ENCODE assay signal across 11 mouse cellular contexts in the genomic region with DNA sequence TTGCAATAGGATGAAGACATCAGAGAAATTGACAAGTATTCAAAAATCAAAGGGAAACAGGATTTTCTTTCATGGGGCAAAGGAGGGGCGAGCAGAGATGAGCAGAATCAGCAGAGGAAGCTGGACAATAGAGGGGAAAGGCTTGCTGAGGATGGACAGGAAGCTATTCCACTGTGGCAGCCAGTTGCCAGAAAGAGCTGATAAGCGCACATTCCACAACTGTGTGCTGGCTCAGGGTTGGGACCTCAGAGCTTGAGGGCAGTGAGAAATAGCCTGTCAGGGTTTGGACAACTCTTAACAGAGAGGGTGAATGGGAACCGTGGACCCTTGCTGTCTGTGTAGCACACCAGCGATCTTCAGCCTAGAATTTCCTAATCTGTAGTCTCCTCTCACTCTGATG. TPM values are rescaled to one million over a fixed set of nuclear protein-coding genes. Genes with fewer than 3 reads are reported as not detected.
A peak's percentile ranks its signal among the peaks of the same experiment; 100 is the strongest.
DNase-seq lines count a peak whose midpoint lies in the region; ATAC-seq and TF ChIP-seq lines count a peak whose summit lies in the region.
"Had no signal": no experiment of that assay in that cellular context is flagged by ENCODE, and none has a peak within 500 bp of the region (broad histone marks: within the 10 kb centered on the region; RNA-seq: fewer than 3 reads in every experiment).

No protein-coding gene starts in this region.

- no peak for TF ChIP-seq EP300 in liver, embryonic 14.5 days (IDR thresholded peaks at IDR 0.05; ENCODE audit: low read depth)

- intact Hi-C loops in left cerebral cortex, postnatal 14 days (cut with DNase I): loop anchor here (5.0 kb wide), 1 partner anchor 185 kb away; no protein-coding TSS in a partner anchor

- no peak overlapping the region for H3K4me3 ChIP-seq in heart, embryonic 15.5 days
- no peak overlapping the region for H3K4me3 ChIP-seq in liver, embryonic 14.5 days (ENCODE audit: insufficient read depth in 1 of 2, low read depth in 2 of 2, low read length in 2 of 2)
- H3K4me3 ChIP-seq in hindbrain, embryonic 16.5 days (ENCODE audit: low read length): no peak overlapping the region
- H3K4me3 ChIP-seq: limb, embryonic 10.5 days; neural tube, embryonic 12.5 days had no signal

- H3K9me3 ChIP-seq in heart, embryonic 15.5 days (replicated peaks): no peaks in the 10 kb centered on the region
- H3K9me3 ChIP-seq in liver, embryonic 14.5 days (ENCODE audit: control insufficient read depth, low read length): no peaks in the 10 kb centered on the region
- no peaks in the 10 kb centered on the region for H3K9me3 ChIP-seq in hindbrain, embryonic 16.5 days (ENCODE audit: control insufficient read depth, low read length)
- H3K9me3 ChIP-seq: limb, embryonic 10.5 days; neural tube, embryonic 12.5 days had no signal

- no peaks in the 10 kb centered on the region for H3K36me3 ChIP-seq in heart, embryonic 15.5 days
- H3K36me3 ChIP-seq in liver, embryonic 14.5 days (replicated peaks; ENCODE audit: control insufficient read depth, insufficient read depth, low read depth): no peaks in the 10 kb centered on the region
- no peaks in the 10 kb centered on the region for H3K36me3 ChIP-seq in hindbrain, embryonic 16.5 days (ENCODE audit: control insufficient read depth, insufficient read depth, low read length)
- H3K36me3 ChIP-seq: limb, embryonic 10.5 days; neural tube, embryonic 12.5 days had no signal

- H3K27me3 ChIP-seq in heart, embryonic 15.5 days: no peaks in the 10 kb centered on the region
- no peaks in the 10 kb centered on the region for H3K27me3 ChIP-seq in liver, embryonic 14.5 days (ENCODE audit: control insufficient read depth, insufficient read depth, low read length)
- H3K27me3 ChIP-seq in hindbrain, embryonic 16.5 days (replicated peaks; ENCODE audit: control insufficient read depth, insufficient read depth, low read length): no peaks in the 10 kb centered on the region
- H3K27me3 ChIP-seq: neural tube, embryonic 12.5 days had no signal

- peak; percentile 11 for DNase-seq in 3134 (ENCODE audit: extremely low read depth, insufficient read length, low spot score)
- DNase-seq in adrenal gland, adult 8-10 months: peak; percentile 38
- no peak for DNase-seq in liver, embryonic 14.5 days (ENCODE audit: low read depth in 3 of 3, low spot score in 3 of 3)
- DNase-seq in left cerebral cortex, postnatal 14 days (ENCODE audit: low spot score in 2 of 2): no peak

- peak overlapping the region; percentile 61 for H3K27ac ChIP-seq in heart, embryonic 15.5 days
- H3K27ac ChIP-seq in liver, embryonic 14.5 days: no peak overlapping the region
- no peak overlapping the region for H3K27ac ChIP-seq in hindbrain, embryonic 16.5 days (ENCODE audit: low read depth, low read length)
- H3K27ac ChIP-seq: limb, embryonic 10.5 days; neural tube, embryonic 12.5 days had no signal

- peak; percentile 80 for ATAC-seq in heart, embryonic 15.5 days (replicated peaks; ENCODE audit: insufficient number of reproducible peaks, insufficient read depth, low FRiP score, low read depth)
- ATAC-seq in liver, embryonic 14.5 days (ENCODE audit: insufficient read depth): peak; percentile 52; the same call in 1 of the 2 replicates
- ATAC-seq in activated CD4-positive, CD25-positive, alpha-beta regulatory T cell, adult 4 months: no peak
- no peak for ATAC-seq in erythroblast, adult 5-6 weeks (replicated peaks; ENCODE audit: low FRiP score, poor library complexity, severe bottlenecking)
- no peak for ATAC-seq in hindbrain, embryonic 16.5 days

- peaks cover 27% of the 10 kb centered on the region for H3K4me1 ChIP-seq in heart, embryonic 15.5 days (replicated peaks)
- peaks cover 0 to 7% of the 10 kb centered on the region in 2 experiments; a peak in 3 of 4 replicates for H3K4me1 ChIP-seq in liver, embryonic 14.5 days (replicated peaks; ENCODE audit: control insufficient read depth in 2 of 2, insufficient read depth in 2 of 2, low read length in 1 of 2)
- no peaks in the 10 kb centered on the region for H3K4me1 ChIP-seq in hindbrain, embryonic 16.5 days (ENCODE audit: control insufficient read depth, insufficient read depth, low read depth, low read length)
- H3K4me1 ChIP-seq: limb, embryonic 10.5 days; neural tube, embryonic 12.5 days had no signal

- peak overlapping the region; percentile 31; the same call in 1 of the 2 replicates for H3K4me2 ChIP-seq in heart, embryonic 15.5 days
- H3K4me2 ChIP-seq in liver, embryonic 14.5 days (ENCODE audit: low read depth): no peak overlapping the region
- H3K4me2 ChIP-seq in hindbrain, embryonic 16.5 days (ENCODE audit: low read length): no peak overlapping the region
- H3K4me2 ChIP-seq: neural tube, embryonic 12.5 days had no signal

- 6% methylated on average over 4 of the region's 4 CpGs for WGBS in heart, embryonic 15.5 days
- WGBS in liver, embryonic 14.5 days (ENCODE audit: insufficient replicate concordance): 17% methylated on average over 4 of the region's 4 CpGs
- 60% methylated on average over 4 of the region's 4 CpGs for WGBS in hindbrain, embryonic 16.5 days

- TF ChIP-seq CTCF in liver, embryonic 14.5 days (IDR thresholded peaks at IDR 0.05; ENCODE audit: low read depth): no peak

- no peak overlapping the region for H3K9ac ChIP-seq in heart, embryonic 15.5 days
- no peak overlapping the region for H3K9ac ChIP-seq in liver, embryonic 14.5 days (replicated peaks)
- H3K9ac ChIP-seq in hindbrain, embryonic 16.5 days (ENCODE audit: low read depth, low read length): no peak overlapping the region
- H3K9ac ChIP-seq: neural tube, embryonic 12.5 days had no signal

RNA-seq across cellular contexts. Expression of gene Gm47955, which starts 12.0 kb away (rescaled TPM):
- not detected for total RNA-seq in adrenal gland, adult 8-10 months (2022)
- polyA plus RNA-seq in heart, embryonic 15.5 days (2015; fragmentation: Nextera tagmentation; extraction: Ambion mirVana): not detected in 2 replicates
- not detected in 2 replicates for polyA plus RNA-seq in liver, embryonic 14.5 days (2012; rRNA removed)
- not detected in 2 replicates for polyA plus RNA-seq in liver, embryonic 14.5 days (2014; fragmentation: Nextera tagmentation; extraction: Ambion mirVana)
- not detected for polyA plus RNA-seq in activated CD4-positive, CD25-positive, alpha-beta regulatory T cell, adult 4 months (2017; shearing (Covaris generic))
- not detected in 2 replicates for total RNA-seq in erythroblast, adult 5-6 weeks (2015; ENCODE audit: low replicate concordance)
- total RNA-seq in erythroblast, adult 5-6 weeks (2017; ENCODE audit: low replicate concordance): not detected in 2 replicates
- polyA plus RNA-seq in hindbrain, embryonic 16.5 days (2015; fragmentation: Nextera tagmentation; extraction: Ambion mirVana): not detected in 2 replicates
- not detected for total RNA-seq in left cerebral cortex, postnatal 14 days (2021)
- total RNA-seq: hematopoietic stem cell, adult 5-6 weeks had no signal
- polyA plus RNA-seq: limb, embryonic 10.5 days; neural tube, embryonic 12.5 days had no signal

RNA-seq across cellular contexts. Expression of gene Gm7544, which starts 16.2 kb away (rescaled TPM):
- total RNA-seq in adrenal gland, adult 8-10 months (2022): not detected
- not detected in 2 replicates for polyA plus RNA-seq in heart, embryonic 15.5 days (2015; fragmentation: Nextera tagmentation; extraction: Ambion mirVana)
- polyA plus RNA-seq in liver, embryonic 14.5 days (2012; rRNA removed): not detected in 2 replicates
- polyA plus RNA-seq in liver, embryonic 14.5 days (2014; fragmentation: Nextera tagmentation; extraction: Ambion mirVana): not detected in 2 replicates
- polyA plus RNA-seq in activated CD4-positive, CD25-positive, alpha-beta regulatory T cell, adult 4 months (2017; shearing (Covaris generic)): not detected
- total RNA-seq in erythroblast, adult 5-6 weeks (2015; ENCODE audit: low replicate concordance): not detected in 2 replicates
- not detected in 2 replicates for total RNA-seq in erythroblast, adult 5-6 weeks (2017; ENCODE audit: low replicate concordance)
- not detected in 2 replicates for polyA plus RNA-seq in hindbrain, embryonic 16.5 days (2015; fragmentation: Nextera tagmentation; extraction: Ambion mirVana)
- not detected for total RNA-seq in left cerebral cortex, postnatal 14 days (2021)
- total RNA-seq: hematopoietic stem cell, adult 5-6 weeks had no signal
- polyA plus RNA-seq: limb, embryonic 10.5 days; neural tube, embryonic 12.5 days had no signal

RNA-seq across cellular contexts. Expression of gene Gm47959, which starts 28.3 kb away (rescaled TPM):
- not detected for total RNA-seq in adrenal gland, adult 8-10 months (2022)
- polyA plus RNA-seq in heart, embryonic 15.5 days (2015; fragmentation: Nextera tagmentation; extraction: Ambion mirVana): not detected in 2 replicates
- not detected in 2 replicates for polyA plus RNA-seq in liver, embryonic 14.5 days (2012; rRNA removed)
- not detected in 2 replicates for polyA plus RNA-seq in liver, embryonic 14.5 days (2014; fragmentation: Nextera tagmentation; extraction: Ambion mirVana)
- not detected for polyA plus RNA-seq in activated CD4-positive, CD25-positive, alpha-beta regulatory T cell, adult 4 months (2017; shearing (Covaris generic))
- not detected in 2 replicates for total RNA-seq in erythroblast, adult 5-6 weeks (2015; ENCODE audit: low replicate concordance)
- not detected in 2 replicates for total RNA-seq in erythroblast, adult 5-6 weeks (2017; ENCODE audit: low replicate concordance)
- polyA plus RNA-seq in hindbrain, embryonic 16.5 days (2015; fragmentation: Nextera tagmentation; extraction: Ambion mirVana): not detected in 2 replicates
- total RNA-seq in left cerebral cortex, postnatal 14 days (2021): not detected
- total RNA-seq: hematopoietic stem cell, adult 5-6 weeks had no signal
- polyA plus RNA-seq: limb, embryonic 10.5 days; neural tube, embryonic 12.5 days had no signal

RNA-seq across cellular contexts. Expression of gene A030003K21Rik, which starts 28.9 kb away (rescaled TPM):
- total RNA-seq in adrenal gland, adult 8-10 months (2022): not detected
- not detected in 2 replicates for polyA plus RNA-seq in heart, embryonic 15.5 days (2015; fragmentation: Nextera tagmentation; extraction: Ambion mirVana)
- polyA plus RNA-seq in liver, embryonic 14.5 days (2012; rRNA removed): not detected in 2 replicates
- not detected in 2 replicates for polyA plus RNA-seq in liver, embryonic 14.5 days (2014; fragmentation: Nextera tagmentation; extraction: Ambion mirVana)
- not detected for polyA plus RNA-seq in activated CD4-positive, CD25-positive, alpha-beta regulatory T cell, adult 4 months (2017; shearing (Covaris generic))
- not detected in 2 replicates for total RNA-seq in erythroblast, adult 5-6 weeks (2015; ENCODE audit: low replicate concordance)
- total RNA-seq in erythroblast, adult 5-6 weeks (2017; ENCODE audit: low replicate concordance): not detected in 2 replicates
- polyA plus RNA-seq in hindbrain, embryonic 16.5 days (2015; fragmentation: Nextera tagmentation; extraction: Ambion mirVana): not detected in 2 replicates
- not detected for total RNA-seq in left cerebral cortex, postnatal 14 days (2021)
- total RNA-seq: hematopoietic stem cell, adult 5-6 weeks had no signal
- polyA plus RNA-seq: limb, embryonic 10.5 days; neural tube, embryonic 12.5 days had no signal

RNA-seq across cellular contexts. Expression of gene Gm6217, which starts 40.8 kb away (rescaled TPM):
- total RNA-seq in adrenal gland, adult 8-10 months (2022): not detected
- polyA plus RNA-seq in heart, embryonic 15.5 days (2015; fragmentation: Nextera tagmentation; extraction: Ambion mirVana): not detected in 2 replicates
- polyA plus RNA-seq in liver, embryonic 14.5 days (2012; rRNA removed): not detected in 2 replicates
- polyA plus RNA-seq in liver, embryonic 14.5 days (2014; fragmentation: Nextera tagmentation; extraction: Ambion mirVana): not detected in 2 replicates
- not detected for polyA plus RNA-seq in activated CD4-positive, CD25-positive, alpha-beta regulatory T cell, adult 4 months (2017; shearing (Covaris generic))
- total RNA-seq in erythroblast, adult 5-6 weeks (2015; ENCODE audit: low replicate concordance): not detected in 2 replicates
- not detected in 2 replicates for total RNA-seq in erythroblast, adult 5-6 weeks (2017; ENCODE audit: low replicate concordance)
- polyA plus RNA-seq in hindbrain, embryonic 16.5 days (2015; fragmentation: Nextera tagmentation; extraction: Ambion mirVana): not detected in 2 replicates
- total RNA-seq in left cerebral cortex, postnatal 14 days (2021): not detected
- total RNA-seq: hematopoietic stem cell, adult 5-6 weeks had no signal
- polyA plus RNA-seq: limb, embryonic 10.5 days; neural tube, embryonic 12.5 days had no signal

Comparison
In these comparisons a context has a peak if more than half of its experiments do, and no peak if none do; other contexts are left out.
1. DNase-seq: peak in 3134 (single experiment) and adrenal gland, adult 8-10 months (single experiment); none in liver, embryonic 14.5 days (0 of 3) and left cerebral cortex, postnatal 14 days (0 of 2).
2. ATAC-seq: peak in heart, embryonic 15.5 days (single experiment) and liver, embryonic 14.5 days (single experiment); none in activated CD4-positive, CD25-positive, alpha-beta regulatory T cell, adult 4 months (single experiment), erythroblast, adult 5-6 weeks (single experiment) and hindbrain, embryonic 16.5 days (single experiment).